In genomic region chr13:96132401-96132816, GRCm38 (mm10) we compare ENCODE assay signal across 8 mouse cellular contexts. TPM values are rescaled to one million over a fixed set of nuclear protein-coding genes. Genes with fewer than 3 reads are reported as not detected.
DNase-seq lines count a peak whose midpoint lies in the region; ATAC-seq and TF ChIP-seq lines count a peak whose summit lies in the region.

Gene Sv2c, minus strand, starts transcription at chr13:96132577.

- no peaks in the 10 kb centered on the region for H3K9me3 ChIP-seq in lung, postnatal 0 days (ENCODE audit: low read length)
- no peaks in the 10 kb centered on the region for H3K9me3 ChIP-seq in liver, postnatal 0 days (ENCODE audit: low read length)

- 2% methylated on average over 34 of the region's 44 CpGs for WGBS in lung, postnatal 0 days
- WGBS in lung, adult 2 months, result 1% methylated on average over 40 of the region's 44 CpGs
- 1% methylated on average over 34 of the region's 44 CpGs for WGBS in liver, postnatal 0 days (ENCODE audit: insufficient replicate concordance)

- TF ChIP-seq CTCF in lung, postnatal 0 days (IDR thresholded peaks at IDR 0.05), result no peak
- TF ChIP-seq CTCF in lung, adult 2 months (IDR thresholded peaks at IDR 0.05; ENCODE audit: insufficient read depth, low read length), result no peak
- TF ChIP-seq CTCF in liver, postnatal 0 days (IDR thresholded peaks at IDR 0.05; ENCODE audit: low read depth), result no peak

- no peaks in the 10 kb centered on the region for H3K4me1 ChIP-seq in lung, postnatal 0 days (ENCODE audit: insufficient read depth, low read depth, low read length)
- H3K4me1 ChIP-seq in lung, adult 2 months (ENCODE audit: control insufficient read depth, insufficient read depth, low read length), result no peaks in the 10 kb centered on the region
- no peaks in the 10 kb centered on the region for H3K4me1 ChIP-seq in liver, postnatal 0 days (ENCODE audit: insufficient read depth)

- H3K36me3 ChIP-seq in lung, postnatal 0 days (ENCODE audit: insufficient read depth, low read length), result no peaks in the 10 kb centered on the region
- no peaks in the 10 kb centered on the region for H3K36me3 ChIP-seq in liver, postnatal 0 days (replicated peaks; ENCODE audit: insufficient read depth, low read length)

- H3K9ac ChIP-seq in lung, postnatal 0 days (replicated peaks; ENCODE audit: low read depth), result no peak within 1 kb of the TSS
- H3K9ac ChIP-seq in liver, postnatal 0 days (replicated peaks), result no peak within 1 kb of the TSS

- peaks cover 43% of the 10 kb centered on the region; the same call in 1 of the 2 replicates for H3K27me3 ChIP-seq in lung, postnatal 0 days (replicated peaks; ENCODE audit: insufficient read depth, low read length)
- peaks cover 53% of the 10 kb centered on the region for H3K27me3 ChIP-seq in liver, postnatal 0 days (ENCODE audit: insufficient read depth, low read length)

- H3K27ac ChIP-seq in lung, postnatal 0 days (ENCODE audit: low read length), result no peak within 1 kb of the TSS
- H3K27ac ChIP-seq in liver, postnatal 0 days (ENCODE audit: low read depth), result no peak within 1 kb of the TSS

- peak; percentile 37 for DNase-seq in lung, postnatal 0 days (ENCODE audit: low spot score)
- no peak for DNase-seq in lung, adult 2 months
- DNase-seq in cerebellum, postnatal 14 days, result peak; percentile 60 to 66
- peak in 1 of 2 experiments; percentile 75 for DNase-seq in frontal cortex, adult 2 months (ENCODE audit: extremely low spot score in 1 of 2, low spot score in 1 of 2)
- peak; percentile 72 to 81 for DNase-seq in kidney, postnatal 4 days
- no peak for DNase-seq in liver, postnatal 0 days
- DNase-seq in right cerebral cortex, postnatal 10 days (ENCODE audit: low spot score in 2 of 2), result peak; percentile 80 to 81
- DNase-seq in natural killer cell, adult 2 months (ENCODE audit: low spot score in 2 of 2), result no peak

- H3K4me2 ChIP-seq in lung, postnatal 0 days (replicated peaks; ENCODE audit: low read depth, low read length), result peak within 1 kb of the TSS; percentile 58
- 0 out of 2 replicates have a peak within 1 kb of the TSS, but pooled peaks have one; percentile 4 for H3K4me2 ChIP-seq in liver, postnatal 0 days (ENCODE audit: low read depth, low read length)

- no peak for TF ChIP-seq EP300 in lung, postnatal 0 days (IDR thresholded peaks at IDR 0.05)
- no peak for TF ChIP-seq EP300 in liver, postnatal 0 days (IDR thresholded peaks at IDR 0.05; ENCODE audit: low read depth)

- peak within 1 kb of the TSS; percentile 33 for H3K4me3 ChIP-seq in lung, postnatal 0 days (ENCODE audit: low read depth, low read length)
- no peak within 1 kb of the TSS for H3K4me3 ChIP-seq in lung, adult 2 months (replicated peaks; ENCODE audit: extremely low read depth, low read depth, low read length)
- 0 out of 2 replicates have a peak within 1 kb of the TSS, but pooled peaks have one; percentile 4 for H3K4me3 ChIP-seq in liver, postnatal 0 days (ENCODE audit: low read depth, low read length)

- no peak for TF ChIP-seq POLR2A in lung, adult 2 months (IDR thresholded peaks at IDR 0.05; ENCODE audit: borderline replicate concordance, extremely low read depth, low read depth, low read length)

- peak; percentile 40 for ATAC-seq in lung, postnatal 0 days
- ATAC-seq in liver, postnatal 0 days, result no peak

RNA-seq across cellular contexts. Expression of gene Sv2c, which starts in this region (rescaled TPM):
- 0.27 and 0.30 TPM in 2 replicates for polyA plus RNA-seq in lung, postnatal 0 days (2015; fragmentation: Nextera tagmentation; extraction: Ambion mirVana)
- polyA plus RNA-seq in lung, adult 2 months (2012; rRNA removed), result 0.18 and 0.36 TPM in 2 replicates
- polyA plus RNA-seq in frontal cortex, adult 2 months (2012; rRNA removed), result 13.9 and 14.8 TPM in 2 replicates
- polyA plus RNA-seq in liver, postnatal 0 days (2015; fragmentation: Nextera tagmentation; extraction: Ambion mirVana), result 0.29 and 0.60 TPM in 2 replicates

Comparison
In these comparisons a context has a peak if more than half of its experiments do, and no peak if none do; other contexts are left out.
1. Peak in DNase-seq, ATAC-seq, H3K4me3 ChIP-seq and H3K4me2 ChIP-seq in lung, postnatal 0 days; RNA of the gene not detected or under 1 TPM.
2. DNase-seq: peak in cerebellum, postnatal 14 days (2 of 2), kidney, postnatal 4 days (2 of 2) and right cerebral cortex, postnatal 10 days (2 of 2); none in lung, adult 2 months (single experiment), liver, postnatal 0 days (single experiment) and natural killer cell, adult 2 months (0 of 2).